Mouse (Mus musculus) midbrain, postnatal 0 days (tissue): ENCODE data around the gene Ets1. TPM values are rescaled to one million over a fixed set of nuclear protein-coding genes. Genes with fewer than 3 reads are reported as not detected.
A peak's percentile ranks its signal among the peaks of the same experiment; 100 is the strongest.

Experiments
- ATAC-seq: fragments of 200-750 bp; cut with Nextera tagmentation; 2 replicates; pipeline ENCODE4 v1.8.0; 2017; ENCODE audit warnings: moderate number of reproducible peaks, mild to moderate bottlenecking, moderate TSS enrichment, moderate library complexity; ENCODE audit not compliant: low FRiP score
- DNase-seq: peaks from one replicate; pipeline ENCODE4 v3.0.0-alpha.2; 2015; ENCODE audit warnings: low spot score
- H3K27ac ChIP-seq: fragments of 300-500 bp; sonication (generic); 2 replicates; pipeline ENCODE4 v1.5.1; 2014; ENCODE audit warnings: low read depth, mild to moderate bottlenecking, low read length, mixed read lengths
- H3K27me3 ChIP-seq: fragments of 300-500 bp; sonication (generic); 2 replicates; pipeline ENCODE4 v1.6.1; 2014; ENCODE audit warnings: low read length, control low read depth, mixed read lengths; ENCODE audit not compliant: insufficient read depth
- H3K36me3 ChIP-seq: fragments of 300-500 bp; sonication (generic); 2 replicates; pipeline ENCODE4 v1.6.1; 2014; ENCODE audit warnings: low read length, control low read depth, mixed read lengths; ENCODE audit not compliant: insufficient read depth
- H3K4me1 ChIP-seq: fragments of 300-500 bp; sonication (generic); 2 replicates; pipeline ENCODE4 v1.6.1; 2014; ENCODE audit warnings: mild to moderate bottlenecking, control low read depth, antibody characterized with exemption, low read length, mixed read lengths; ENCODE audit not compliant: insufficient read depth
- H3K4me2 ChIP-seq: fragments of 300-500 bp; sonication (generic); 2 replicates; pipeline ENCODE4 v1.6.1; 2014; ENCODE audit warnings: low read depth, mild to moderate bottlenecking, low read length, mixed read lengths; ENCODE audit not compliant: poor library complexity, severe bottlenecking
- H3K4me3 ChIP-seq: fragments of 300-500 bp; sonication (generic); 2 replicates; pipeline ENCODE4 v1.5.1; 2014; ENCODE audit warnings: low read depth, mild to moderate bottlenecking, low read length, moderate library complexity
- H3K9ac ChIP-seq: fragments of 300-500 bp; sonication (generic); replicated peaks from 2 replicates; pipeline ENCODE4 v1.6.1; 2014; ENCODE audit warnings: mild to moderate bottlenecking, low read length, moderate library complexity, mixed read lengths; ENCODE audit not compliant: poor library complexity, severe bottlenecking
- H3K9me3 ChIP-seq: fragments of 300-500 bp; sonication (generic); 2 replicates; pipeline ENCODE4 v1.6.1; 2016; ENCODE audit warnings: low read length, control low read depth
- CTCF ChIP-seq: IDR thresholded peaks from 2 replicates; pipeline ENCODE4 v1.5.1; 2016; ENCODE audit warnings: antibody characterized with exemption, mild to moderate bottlenecking
- whole genome bisulfite sequencing: fragments of 180-500 bp; shearing (Covaris S2); extraction: QIAGEN DNeasy Blood & Tissue Kit; methylation state at CpG from one replicate; pipeline ENCODE4 v1.1.7; 2014; 5-methylcytosine and 5-hydroxymethylcytosine counted together
- polyA plus RNA-seq: library from polyadenylated mRNA; unstranded; fragments of >200 nt; fragmentation: Nextera tagmentation; extraction: Ambion mirVana; gene quantifications from 2 replicates; pipeline ENCODE4 v1.2.1, GENCODE M21; 2015
- total RNA-seq: library from RNA; depleted of rRNA; stranded (reverse); fragments of >200 nt; gene quantifications from 2 replicates; pipeline ENCODE4 v1.2.3, GENCODE M21; 2014

Gene Ets1
- total and polyA plus RNA-seq, 2 experiments from 2014 or later = 8.9 to 10.8 TPM

- Histone ChIP-seq H3K27ac (no peak overlapping the region), H3K27me3 (no peaks in the 10 kb centered on the region), H3K4me1 (no peaks in the 10 kb centered on the region), H3K36me3 (no peaks in the 10 kb centered on the region), H3K9ac (no peak overlapping the region), H3K4me2 (no peak overlapping the region), H3K9me3 (no peaks in the 10 kb centered on the region), H3K4me3 (no peak overlapping the region)
- TF ChIP-seq CTCF = no peak
- no peak for ATAC-seq
- DNase-seq = no peak
- WGBS = 83% methylated on average over 9 of the region's 9 CpGs
These were observed 100.0 kb downstream of the Ets1 start for GRCm38 (mm10) chr9:32736051-32736450.

- 92% methylated on average over 4 of the region's 4 CpGs for WGBS
- H3K36me3 ChIP-seq = no peaks in the 10 kb centered on the region
- ATAC-seq (no peak), DNase-seq (no peak)
- no peak overlapping the region for H3K27ac ChIP-seq
- no peak overlapping the region for H3K4me2 ChIP-seq
- H3K27me3 ChIP-seq = no peaks in the 10 kb centered on the region
- H3K4me3 ChIP-seq = no peak overlapping the region
- H3K9me3 ChIP-seq = no peaks in the 10 kb centered on the region
- no peak overlapping the region for H3K9ac ChIP-seq
- no peaks in the 10 kb centered on the region for H3K4me1 ChIP-seq
- no peak for TF ChIP-seq CTCF
These were observed 104.0 kb downstream of the Ets1 start for GRCm38 (mm10) chr9:32739988-32740387.

- Histone ChIP-seq H3K4me3 (no peak overlapping the region), H3K9me3 (no peaks in the 10 kb centered on the region), H3K9ac (no peak overlapping the region), H3K27ac (no peak overlapping the region), H3K4me1 (no peaks in the 10 kb centered on the region), H3K36me3 (no peaks in the 10 kb centered on the region), H3K4me2 (no peak overlapping the region), H3K27me3 (no peaks in the 10 kb centered on the region)
- no peak for DNase-seq
- peak; percentile 13; the same call in 1 of the 2 replicates for ATAC-seq
- no peak for TF ChIP-seq CTCF
- 73% methylated on average over 12 of the region's 12 CpGs for WGBS
These were observed 104.8 kb downstream of the Ets1 start for GRCm38 (mm10) chr9:32740751-32741387.

GRCm38 (mm10) chr9:32741681-32742080, 105.7 kb downstream of the Ets1 start:
- Histone ChIP-seq H3K36me3 (no peaks in the 10 kb centered on the region), H3K4me3 (no peak overlapping the region), H3K9ac (no peak overlapping the region), H3K27me3 (no peaks in the 10 kb centered on the region), H3K9me3 (no peaks in the 10 kb centered on the region), H3K4me2 (no peak overlapping the region), H3K27ac (no peak overlapping the region), H3K4me1 (no peaks in the 10 kb centered on the region)
- no peak for DNase-seq
- TF ChIP-seq CTCF = no peak
- 93% methylated on average over 2 of the region's 2 CpGs for WGBS
- no peak for ATAC-seq

GRCm38 (mm10) chr9:32743157-32743556, 107.1 kb downstream of the Ets1 start:
- Histone ChIP-seq H3K27me3 (no peaks in the 10 kb centered on the region), H3K4me2 (no peak overlapping the region), H3K4me1 (no peaks in the 10 kb centered on the region), H3K27ac (no peak overlapping the region), H3K9ac (no peak overlapping the region), H3K4me3 (no peak overlapping the region), H3K36me3 (no peaks in the 10 kb centered on the region), H3K9me3 (no peaks in the 10 kb centered on the region)
- whole genome bisulfite sequencing = 70% methylated on average over 8 of the region's 8 CpGs
- DNase-seq (no peak), ATAC-seq (no peak)
- TF ChIP-seq CTCF = no peak

- no peak overlapping the region for H3K27ac ChIP-seq
- WGBS = 77% methylated on average over 9 of the region's 9 CpGs
These were observed 107.7 kb downstream of the Ets1 start for GRCm38 (mm10) chr9:32743642-32744161.

More at GRCm38 (mm10) chr9:32743642-32744161, 107.7 kb downstream of the Ets1 start:
- Histone ChIP-seq H3K4me3 (no peak overlapping the region), H3K9me3 (no peaks in the 10 kb centered on the region), H3K9ac (no peak overlapping the region), H3K4me2 (no peak overlapping the region), H3K27me3 (no peaks in the 10 kb centered on the region), H3K4me1 (no peaks in the 10 kb centered on the region), H3K36me3 (no peaks in the 10 kb centered on the region)
- no peak for DNase-seq
- no peak for ATAC-seq
- TF ChIP-seq CTCF = no peak
